Mouse (Mus musculus) liver, embryonic 14.5 days (tissue): Measurements from ENCODE around the gene Utrn.

Experiments
- CTCF ChIP-seq: IDR thresholded peaks from 2 replicates; pipeline ENCODE4 v1.5.1; 2016; ENCODE audit warnings: antibody characterized with exemption, low read depth, control low read depth
- EP300 ChIP-seq: IDR thresholded peaks from 2 replicates; pipeline ENCODE4 v1.6.1; 2016; ENCODE audit warnings: antibody characterized with exemption, low read depth

DNA sequence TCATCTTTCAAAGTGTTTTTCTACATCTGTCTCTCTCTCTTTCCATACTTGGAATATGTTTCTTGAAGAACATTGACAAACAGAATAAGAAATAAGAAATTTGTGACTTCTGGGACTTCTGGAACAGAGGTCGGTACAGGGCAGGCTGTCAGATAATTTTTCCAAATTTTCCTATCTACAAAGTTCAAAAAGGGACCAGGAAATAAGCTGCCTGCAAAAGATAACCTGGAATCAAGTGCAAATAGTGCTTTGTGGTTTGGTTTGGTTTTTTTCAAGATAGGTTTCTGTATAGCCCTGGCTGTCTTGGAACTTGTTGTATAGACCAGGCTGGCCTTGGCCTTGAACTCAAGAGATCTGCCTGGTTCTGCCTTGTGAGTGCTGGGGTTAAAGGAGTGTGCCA, 490.0 kb downstream of the Utrn start:
- TF ChIP-seq CTCF (no peak), EP300 (no peak)
